In genomic region chr11:88629165-88629564, GRCm38 (mm10) we compare ENCODE assay signal across 10 mouse cellular contexts.
DNase-seq lines count a peak whose midpoint lies in the region; ATAC-seq and TF ChIP-seq lines count a peak whose summit lies in the region.
"Had no signal": no experiment of that assay in that cellular context is flagged by ENCODE, and none has a peak within 500 bp of the region (broad histone marks: within the 10 kb centered on the region; RNA-seq: fewer than 3 reads in every experiment).

No protein-coding gene starts in this region.

- no peak overlapping the region for H3K4me2 ChIP-seq in kidney, embryonic 14.5 days (replicated peaks; ENCODE audit: low read depth, low read length)
- no peak overlapping the region for H3K4me2 ChIP-seq in hindbrain, embryonic 11.5 days (replicated peaks; ENCODE audit: low read depth, low read length)
- peak overlapping the region; percentile 31 for H3K4me2 ChIP-seq in neural tube, embryonic 12.5 days (replicated peaks)

- H3K9ac ChIP-seq in kidney, embryonic 14.5 days (ENCODE audit: low read depth, low read length) = no peak overlapping the region
- peak overlapping the region; percentile 3; the same call in 1 of the 2 replicates for H3K9ac ChIP-seq in ES-E14 (ENCODE audit: insufficient read depth, low read depth, low read length, poor library complexity, severe bottlenecking)
- 0 out of 2 replicates have a peak overlapping the region, but pooled peaks have one; percentile 23 for H3K9ac ChIP-seq in hindbrain, embryonic 11.5 days (ENCODE audit: low read depth, low read length)
- H3K9ac ChIP-seq in neural tube, embryonic 12.5 days = peak overlapping the region; percentile 29; the same call in 1 of the 2 replicates

- peak overlapping the region; percentile 13; the same call in 1 of the 2 replicates for H3K27ac ChIP-seq in kidney, embryonic 14.5 days (ENCODE audit: low read depth, low read length)
- peak overlapping the region; percentile 95 for H3K27ac ChIP-seq in ES-E14 (ENCODE audit: insufficient read depth, low read depth, low read length, poor library complexity, severe bottlenecking)
- H3K27ac ChIP-seq in hindbrain, embryonic 11.5 days (ENCODE audit: low read depth, low read length) = peak overlapping the region; percentile 83
- peak overlapping the region; percentile 80 for H3K27ac ChIP-seq in neural tube, embryonic 12.5 days

- peaks cover 7% of the 10 kb centered on the region for H3K36me3 ChIP-seq in kidney, embryonic 14.5 days (ENCODE audit: control insufficient read depth, insufficient read depth, low read length)
- H3K36me3 ChIP-seq in ES-E14 (ENCODE audit: control insufficient read depth, insufficient read depth, low read length, poor library complexity, severe bottlenecking) = peaks cover 7% of the 10 kb centered on the region; the same call in 1 of the 2 replicates
- H3K36me3 ChIP-seq in hindbrain, embryonic 11.5 days (ENCODE audit: control insufficient read depth, insufficient read depth, low read length) = no peaks in the 10 kb centered on the region
- H3K36me3 ChIP-seq in neural tube, embryonic 12.5 days = no peaks in the 10 kb centered on the region

- DNase-seq in kidney, postnatal 10 days = no peak
- DNase-seq in ES-E14 (ENCODE audit: low read depth, low spot score) = no peak
- DNase-seq in hindbrain, embryonic 11.5 days (ENCODE audit: low spot score) = no peak
- no peak for DNase-seq in right cerebral cortex, postnatal 10 days (ENCODE audit: low spot score in 2 of 2)
- no peak for DNase-seq in testis, postnatal 14 days (ENCODE audit: low spot score)

- in situ Hi-C loops in ES-E14 (cut with MboI; ENCODE audit: low sequenced_read_pairs in 2 of 2, unreplicated experiment in 2 of 2) = no loop called here

- ATAC-seq in kidney, embryonic 14.5 days (ENCODE audit: low FRiP score, low TSS enrichment) = no peak
- ATAC-seq in hindbrain, embryonic 11.5 days (ENCODE audit: low FRiP score) = 0 out of 2 replicates have a peak, but pooled peaks have one; percentile 6
- ATAC-seq in neural tube, embryonic 12.5 days (ENCODE audit: low FRiP score, low read depth) = no peak
- no peak for ATAC-seq in frontal cortex, adult (ENCODE audit: low TSS enrichment)
- ATAC-seq: lung, postnatal 0 days had no signal

- peaks cover 56% of the 10 kb centered on the region for H3K4me1 ChIP-seq in kidney, embryonic 14.5 days (ENCODE audit: control insufficient read depth, insufficient read depth, low read length)
- peaks cover 17 to 41% of the 10 kb centered on the region in 2 experiments for H3K4me1 ChIP-seq in ES-E14 (ENCODE audit: control insufficient read depth in 2 of 2, insufficient read depth in 2 of 2, low read length in 2 of 2, poor library complexity in 1 of 2)
- peaks cover 12% of the 10 kb centered on the region for H3K4me1 ChIP-seq in hindbrain, embryonic 11.5 days (replicated peaks; ENCODE audit: control insufficient read depth, insufficient read depth, low read length)
- peaks cover 53% of the 10 kb centered on the region for H3K4me1 ChIP-seq in neural tube, embryonic 12.5 days

- no peaks in the 10 kb centered on the region for H3K9me3 ChIP-seq in kidney, embryonic 14.5 days (ENCODE audit: control insufficient read depth, low read length)
- H3K9me3 ChIP-seq in ES-E14 (ENCODE audit: control insufficient read depth, insufficient read depth, low read depth, low read length) = no peaks in the 10 kb centered on the region
- H3K9me3 ChIP-seq in hindbrain, embryonic 11.5 days (ENCODE audit: control insufficient read depth, low read length) = no peaks in the 10 kb centered on the region
- no peaks in the 10 kb centered on the region for H3K9me3 ChIP-seq in neural tube, embryonic 12.5 days

- WGBS in kidney, embryonic 14.5 days = 63% methylated on average over 4 of the region's 4 CpGs
- 58% methylated on average over 4 of the region's 4 CpGs for WGBS in hindbrain, embryonic 11.5 days
- 49% methylated on average over 4 of the region's 4 CpGs for WGBS in neural tube, embryonic 12.5 days

- no peaks in the 10 kb centered on the region for H3K27me3 ChIP-seq in kidney, embryonic 14.5 days (ENCODE audit: control insufficient read depth, insufficient read depth, low read length)
- no peaks in the 10 kb centered on the region for H3K27me3 ChIP-seq in hindbrain, embryonic 11.5 days (ENCODE audit: control insufficient read depth, insufficient read depth, low read length)
- no peaks in the 10 kb centered on the region for H3K27me3 ChIP-seq in neural tube, embryonic 12.5 days (replicated peaks)

- no peak overlapping the region for H3K4me3 ChIP-seq in kidney, embryonic 14.5 days (ENCODE audit: low read length)
- H3K4me3 ChIP-seq in ES-E14 (ENCODE audit: insufficient read depth in 1 of 2, low read depth in 1 of 2, low read length in 2 of 2, poor library complexity in 1 of 2, severe bottlenecking in 1 of 2) = no peak overlapping the region
- no peak overlapping the region for H3K4me3 ChIP-seq in hindbrain, embryonic 11.5 days (ENCODE audit: low read depth, low read length)
- no peak overlapping the region for H3K4me3 ChIP-seq in neural tube, embryonic 12.5 days
- H3K4me3 ChIP-seq: erythroblast, embryonic 14.5 days had no signal

TF ChIP-seq in ES-E14, 5 proteins besides CTCF, POLR2A, EP300 and RAD21:
- TF ChIP-seq MAFK (IDR thresholded peaks at IDR 0.05; ENCODE audit: insufficient read depth, low read depth, low read length) (no peak), ZNF384 (IDR thresholded peaks at IDR 0.05; ENCODE audit: low read depth, low read length) (0 out of 2 replicates have a peak, but pooled peaks have one; percentile 24)

Comparison
In these comparisons a context has a peak if more than half of its experiments do, and no peak if none do; other contexts are left out.
1. H3K27ac ChIP-seq: peak in every context shown above with its lines; median percentile 95 in ES-E14; 83 in hindbrain, embryonic 11.5 days; 80 in neural tube, embryonic 12.5 days; 13 in kidney, embryonic 14.5 days.